Mouse (Mus musculus): ENCODE measurements around the gene Inhbc. TPM values are rescaled to one million over a fixed set of nuclear protein-coding genes. Genes with fewer than 3 reads are reported as not detected.

Inhbc gene
- 0.29 TPM for total RNA-seq (2023)

GRCm38 (mm10) chr10:127369834-127370820 is at the start of gene Inhbc:
Gene Inhbc (minus strand): TSS chr10:127370431.

GRCm38 (mm10) chr10:127380251-127380691 is 10.0 kb upstream of the Inhbc start, which contains the start of gene R3hdm2:
Gene R3hdm2 (plus strand): TSS chr10:127380327.

GRCm38 (mm10) chr10:127353909-127354895 is 16.0 kb downstream of the Inhbc start, which contains the start of gene Inhbe:
Gene Inhbe (minus strand): TSS chr10:127354411.

GRCm38 (mm10) chr10:127341891-127342639 is 28.2 kb downstream of the Inhbc start, which contains the start of gene Gli1:
Gene Gli1 (minus strand): TSS chr10:127341974.

GRCm38 (mm10) chr10:127321621-127322020 is 48.6 kb downstream of the Inhbc start, which contains the start of gene Arhgap9:
Gene Arhgap9 (plus strand): TSS chr10:127321964.

GRCm38 (mm10) chr10:127311476-127312355 is 58.5 kb downstream of the Inhbc start, which contains the start of gene Mars:
Gene Mars (minus strand): TSS chr10:127311786.

Other genes starting within 250 kb of the Inhbc start
- gene Os9, start 249.3 kb downstream of the Inhbc start, total RNA-seq (2023), result 91.1 TPM
- 563 TPM for gene B4galnt1, start 205.2 kb downstream of the Inhbc start, total RNA-seq (2023)
- gene Slc26a10, start 189.8 kb downstream of the Inhbc start, total RNA-seq (2023), result not detected
- gene Arhgef25, start 180.3 kb downstream of the Inhbc start, total RNA-seq (2023), result not detected
- gene Dtx3, start 174.7 kb downstream of the Inhbc start, total RNA-seq (2023), result 59.7 TPM
- 43.6 TPM for gene Pip4k2c, start 158.8 kb downstream of the Inhbc start, total RNA-seq (2023)
- 0.12 TPM for gene Kif5a, start 107.1 kb downstream of the Inhbc start, total RNA-seq (2023)
- 115 TPM for gene Dctn2, start 104.1 kb downstream of the Inhbc start, total RNA-seq (2023)
- gene Mbd6, start 81.4 kb downstream of the Inhbc start, total RNA-seq (2023), result 103 TPM
- gene Mars, start 58.6 kb downstream of the Inhbc start, total RNA-seq (2023), result 48.5 TPM
- 257 TPM for gene Arhgap9, start 48.5 kb downstream of the Inhbc start, total RNA-seq (2023)
- gene Gli1, start 28.5 kb downstream of the Inhbc start, total RNA-seq (2023), result 0.15 TPM
- not detected for gene Inhbe, start 16.0 kb downstream of the Inhbc start, total RNA-seq (2023)
- gene R3hdm2, start 9.9 kb upstream of the Inhbc start, total RNA-seq (2023), result 109 TPM
- 4.3 TPM for gene Stac3, start 131.3 kb upstream of the Inhbc start, total RNA-seq (2023)
- gene Ndufa4l2, start 144.5 kb upstream of the Inhbc start, total RNA-seq (2023), result not detected
- 64.6 TPM for gene Shmt2, start 152.0 kb upstream of the Inhbc start, total RNA-seq (2023)
- not detected for gene Nxph4, start 164.1 kb upstream of the Inhbc start, total RNA-seq (2023)